Mouse (Mus musculus) left cerebral cortex, postnatal 25 days (tissue): ENCODE data around the gene Arhgap15. TPM values are rescaled to one million over a fixed set of nuclear protein-coding genes. Genes with fewer than 3 reads are reported as not detected.

Experiments
- DNase-seq, 2 experiments: peaks; one replicate each; pipeline ENCODE4 v3.0.0; 2022; ENCODE audit warnings: low spot score in 2 of 2, mixed read lengths in 1 of 2
- intact Hi-C: fragments of 180-260 bp; cut with DNase I; formaldehyde crosslinking; loops from one replicate; pipeline ENCODE4 v1.15.1; 2025
- total RNA-seq, 2 experiments: library from RNA; stranded (reverse); gene quantifications; 2 replicates each; pipeline ENCODE4 v1.2.3; 2021

Gene Arhgap15
- total RNA-seq, 2 experiments from 2014 or later: 10.3 to 10.5 TPM

- no peak for DNase-seq
- intact Hi-C loops: loop anchor here (5.0 kb wide), 1 partner anchor 105 kb away; no protein-coding TSS in a partner anchor
Measured at GRCm38 (mm10) chr2:43992510-43992909, 243.9 kb downstream of the Arhgap15 start.

DNA sequence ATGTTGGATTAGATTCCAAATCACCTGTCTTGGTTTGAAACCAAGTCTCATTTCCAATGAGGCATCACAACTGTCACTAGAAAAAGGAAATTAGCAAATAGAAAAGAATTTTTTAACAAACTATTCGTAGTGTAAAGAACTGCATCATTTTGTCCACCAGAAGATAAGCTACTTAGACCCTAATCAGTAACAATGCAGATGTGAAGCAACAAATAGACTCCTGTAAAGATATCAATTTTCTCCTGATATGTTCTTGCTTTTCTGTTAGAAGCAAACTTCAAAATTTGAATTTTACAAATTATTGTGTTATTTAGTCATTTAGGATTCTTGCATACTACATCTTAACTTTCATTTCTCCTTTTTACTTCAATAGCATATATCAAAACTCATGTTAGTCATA, 253.8 kb downstream of the Arhgap15 start:
- DNase-seq: no peak
- intact Hi-C loops: no loop called here

- intact Hi-C loops: loop anchor here (10.0 kb wide), 1 partner anchor 85 kb away; no protein-coding TSS in a partner anchor
Measured at GRCm38 (mm10) chr2:44010249-44010648, 261.6 kb downstream of the Arhgap15 start.

DNA sequence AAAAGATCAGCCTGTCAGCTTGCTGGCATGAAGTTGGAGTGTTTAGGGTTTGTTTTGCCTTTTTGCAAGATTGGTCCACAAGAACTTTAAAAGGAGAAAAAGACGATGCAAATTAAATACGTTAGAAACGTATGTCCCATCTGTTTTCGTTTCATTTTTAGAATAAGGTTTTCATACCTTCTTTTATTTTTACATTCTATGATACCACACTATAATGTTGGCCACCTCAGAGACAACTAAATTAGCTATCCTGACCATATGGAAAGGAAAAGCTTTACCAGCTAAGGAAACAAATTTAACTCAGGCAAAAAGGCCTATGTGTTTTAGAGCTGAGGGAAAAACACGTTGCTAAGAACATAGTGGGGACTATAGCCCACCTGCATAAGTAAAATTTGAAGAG, 264.8 kb downstream of the Arhgap15 start:
- intact Hi-C loops: loop anchor here (2.0 to 10.0 kb wide), 2 partner anchors 23 to 81 kb away; no protein-coding TSS in a partner anchor
- peak in 1 of 2 experiments; percentile 75 for DNase-seq

More at GRCm38 (mm10) chr2:44010249-44010648, 261.6 kb downstream of the Arhgap15 start:
- DNase-seq: no peak

DNA sequence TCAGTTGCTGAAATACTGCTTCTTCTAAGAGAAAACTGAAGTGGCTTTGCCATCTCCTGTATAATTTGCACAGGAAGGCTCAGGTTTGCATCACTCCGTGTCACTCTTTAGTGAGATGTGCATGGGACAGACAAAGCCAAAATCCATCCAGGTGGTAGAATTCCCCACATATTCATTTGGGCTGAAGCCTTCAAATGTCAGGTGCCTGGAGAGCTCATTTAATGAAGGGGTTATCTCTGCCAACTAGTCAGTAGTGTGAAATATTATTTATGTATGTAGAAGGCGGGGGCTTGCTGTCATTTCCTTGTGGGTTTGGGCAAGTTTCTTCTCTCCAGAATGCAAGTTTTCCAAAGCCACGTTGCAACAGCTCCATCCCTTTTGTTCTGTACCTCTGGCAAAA, 268.1 kb downstream of the Arhgap15 start:
- intact Hi-C loops: loop anchor here (10.0 kb wide), 1 partner anchor 78 kb away; no protein-coding TSS in a partner anchor
- no peak for DNase-seq

- intact Hi-C loops: loop anchor here (10.0 kb wide), 1 partner anchor 77 kb away; no protein-coding TSS in a partner anchor
- no peak for DNase-seq
Measured at GRCm38 (mm10) chr2:44017405-44018026, 268.9 kb downstream of the Arhgap15 start.

DNA sequence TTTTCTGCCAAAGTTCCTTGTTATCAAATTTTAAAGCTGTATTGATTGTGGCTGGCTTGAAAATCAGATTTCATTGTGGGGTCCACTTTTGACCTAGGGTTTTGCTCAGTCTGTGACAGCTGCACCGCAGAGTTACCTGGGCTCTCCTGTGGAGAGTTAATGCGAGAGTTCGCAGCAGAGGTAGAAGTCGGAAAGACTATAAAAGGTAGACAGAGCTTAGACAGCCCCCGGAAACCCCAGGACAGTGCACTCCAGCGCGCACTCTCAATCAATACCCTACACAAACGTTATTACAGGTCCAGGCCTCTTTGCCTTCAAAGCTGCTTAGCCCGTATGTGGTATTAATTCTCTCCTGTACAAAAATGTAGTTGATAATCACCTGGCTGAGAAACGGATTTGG, 269.4 kb downstream of the Arhgap15 start:
- intact Hi-C loops: loop anchor here (10.0 kb wide), 1 partner anchor 77 kb away; no protein-coding TSS in a partner anchor
- no peak for DNase-seq

DNA sequence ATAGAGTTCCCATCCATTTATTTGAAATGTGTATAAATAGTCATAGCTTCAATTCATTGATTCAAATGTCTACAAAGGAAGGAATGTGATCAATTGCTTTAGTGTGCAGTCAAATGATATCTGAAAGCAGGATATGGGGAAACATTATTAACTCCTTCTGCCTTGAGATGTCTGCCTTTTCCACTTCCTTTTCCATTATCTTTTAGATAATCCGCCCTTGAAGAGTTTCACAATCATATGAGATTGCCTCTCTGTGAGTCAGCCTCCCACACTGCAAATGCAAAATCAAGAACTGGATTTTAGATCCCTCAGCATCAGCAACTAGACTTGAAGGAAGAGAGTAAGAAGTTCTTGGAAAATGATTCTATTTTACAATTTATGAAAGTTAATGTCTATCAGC, 276.1 kb downstream of the Arhgap15 start:
- peak in 1 of 2 experiments; percentile 39 for DNase-seq
- intact Hi-C loops: no loop called here

GRCm38 (mm10) chr2:44029035-44029715, 280.6 kb downstream of the Arhgap15 start:
- peak in 1 of 2 experiments; percentile 63 for DNase-seq
- intact Hi-C loops: no loop called here

DNA sequence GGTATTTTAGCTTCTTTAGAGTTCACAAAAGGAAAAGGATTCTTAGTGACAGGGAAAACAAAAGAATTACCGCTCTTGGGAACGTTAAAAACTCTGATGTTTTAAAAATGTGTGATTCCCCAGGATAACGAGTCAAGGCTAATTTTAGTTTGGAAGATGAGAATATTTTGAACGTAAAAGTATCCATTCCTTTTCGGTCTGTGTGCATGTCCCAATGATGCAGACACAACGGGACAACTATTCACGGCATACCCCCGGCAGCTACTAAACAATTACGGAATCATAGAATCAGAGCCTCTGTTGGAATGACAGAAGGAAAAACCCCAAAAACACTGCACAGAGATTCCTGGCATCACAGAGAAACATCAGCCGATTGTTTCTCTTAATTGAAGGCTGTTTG, 281.2 kb downstream of the Arhgap15 start:
- intact Hi-C loops: no loop called here
- DNase-seq: peak in 1 of 2 experiments; percentile 35

GRCm38 (mm10) chr2:44039522-44040203, 291.0 kb downstream of the Arhgap15 start:
- intact Hi-C loops: no loop called here

DNA sequence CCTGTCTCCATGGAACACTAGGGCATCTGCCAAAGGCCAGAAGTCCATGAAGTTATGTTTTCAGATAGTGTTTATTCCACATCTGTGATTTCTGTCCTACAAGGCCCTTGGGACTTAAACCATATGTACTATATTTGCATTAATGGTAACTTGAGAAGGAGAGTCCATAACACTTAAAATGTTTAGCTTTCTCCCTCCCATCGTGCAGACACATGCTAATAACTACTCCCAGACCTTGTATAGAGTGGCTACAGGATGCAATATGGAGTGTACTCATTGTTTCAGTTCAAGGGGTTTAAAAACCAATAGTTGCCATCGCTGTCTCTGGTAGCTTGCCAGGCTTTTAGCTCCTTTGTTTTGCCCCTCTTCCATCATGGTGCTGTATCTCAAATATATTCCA, 295.5 kb downstream of the Arhgap15 start:
- DNase-seq: no peak
- intact Hi-C loops: no loop called here

More at GRCm38 (mm10) chr2:44039522-44040203, 291.0 kb downstream of the Arhgap15 start:
- DNase-seq: no peak

GRCm38 (mm10) chr2:44044634-44045033, 296.0 kb downstream of the Arhgap15 start:
- no peak for DNase-seq
- intact Hi-C loops: no loop called here

- no peak for DNase-seq
- intact Hi-C loops: no loop called here
Measured at GRCm38 (mm10) chr2:44045231-44045630, 296.6 kb downstream of the Arhgap15 start.

GRCm38 (mm10) chr2:44060306-44060705, 311.7 kb downstream of the Arhgap15 start:
- intact Hi-C loops: no loop called here
- no peak for DNase-seq

GRCm38 (mm10) chr2:44060716-44061115, 312.1 kb downstream of the Arhgap15 start:
- DNase-seq: peak; percentile 24 to 69
- intact Hi-C loops: no loop called here

DNA sequence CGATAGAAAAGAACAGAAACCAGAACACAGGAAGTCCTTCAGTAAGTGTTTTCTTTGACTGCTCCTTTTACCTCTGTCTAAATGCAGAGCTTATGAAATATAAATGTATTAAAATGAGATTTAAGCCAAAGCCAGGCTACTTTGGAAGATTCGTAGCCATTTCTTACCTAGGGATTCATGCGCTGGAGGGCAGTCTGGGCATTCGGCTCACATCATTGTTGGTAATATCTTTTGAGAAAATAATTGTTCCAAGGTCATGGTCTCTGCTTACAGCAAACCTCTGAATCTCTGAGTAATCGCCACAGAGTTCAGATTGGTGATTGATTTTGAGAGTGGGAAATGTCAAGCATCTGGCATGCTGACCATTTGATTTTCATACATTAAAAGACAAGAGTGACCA, 316.4 kb downstream of the Arhgap15 start:
- intact Hi-C loops: no loop called here

GRCm38 (mm10) chr2:44068151-44068840, 319.7 kb downstream of the Arhgap15 start:
- intact Hi-C loops: no loop called here
- DNase-seq: no peak

More for the DNA sequence above, 316.4 kb downstream of the Arhgap15 start:
- DNase-seq: no peak

DNA sequence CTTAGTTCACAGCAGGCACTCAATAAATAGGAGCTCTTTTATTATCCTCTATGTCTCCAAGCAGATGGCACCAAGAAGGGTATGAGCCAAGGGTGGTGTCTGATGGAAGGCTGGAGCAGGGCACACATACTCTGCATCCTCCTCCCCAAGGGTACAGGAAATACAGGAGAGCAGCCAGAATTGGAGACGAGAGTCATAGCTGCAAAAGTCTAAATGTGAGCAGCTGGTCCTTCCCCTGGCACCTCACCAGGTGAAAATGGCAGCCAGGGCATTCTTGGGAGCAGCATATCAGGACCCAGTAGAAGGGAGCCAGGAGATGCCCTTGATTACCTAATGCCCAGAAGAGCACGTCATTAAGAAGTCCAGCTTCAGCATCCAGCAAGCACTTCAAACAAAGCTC, 320.3 kb downstream of the Arhgap15 start:
- intact Hi-C loops: no loop called here
- DNase-seq: peak in 1 of 2 experiments; percentile 20

GRCm38 (mm10) chr2:44076570-44076969, 327.9 kb downstream of the Arhgap15 start:
- peak in 1 of 2 experiments; percentile 53 for DNase-seq
- intact Hi-C loops: no loop called here
